Mouse (Mus musculus) ES-E14 (cell line): ENCODE data around the gene Fgf14.

ENCODE experiments used
- CHD2 ChIP-seq: IDR thresholded peaks from 2 replicates; pipeline ENCODE4 v1.6.1; 2014; ENCODE audit warnings: mild to moderate bottlenecking, low read depth, low read length, inconsistent platforms
- MAFK ChIP-seq: IDR thresholded peaks from 2 replicates; pipeline ENCODE4 v1.6.1; 2014; ENCODE audit warnings: mild to moderate bottlenecking, low read depth, low read length, inconsistent platforms; ENCODE audit not compliant: insufficient read depth
- ZC3H11A ChIP-seq: IDR thresholded peaks from 2 replicates; pipeline ENCODE4 v1.6.1; 2012; ENCODE audit warnings: low read depth, mild to moderate bottlenecking, inconsistent platforms, low read length, borderline replicate concordance
- ZNF384 ChIP-seq: IDR thresholded peaks from 2 replicates; pipeline ENCODE4 v1.6.1; 2012; ENCODE audit warnings: low read depth, low read length, inconsistent platforms

DNA sequence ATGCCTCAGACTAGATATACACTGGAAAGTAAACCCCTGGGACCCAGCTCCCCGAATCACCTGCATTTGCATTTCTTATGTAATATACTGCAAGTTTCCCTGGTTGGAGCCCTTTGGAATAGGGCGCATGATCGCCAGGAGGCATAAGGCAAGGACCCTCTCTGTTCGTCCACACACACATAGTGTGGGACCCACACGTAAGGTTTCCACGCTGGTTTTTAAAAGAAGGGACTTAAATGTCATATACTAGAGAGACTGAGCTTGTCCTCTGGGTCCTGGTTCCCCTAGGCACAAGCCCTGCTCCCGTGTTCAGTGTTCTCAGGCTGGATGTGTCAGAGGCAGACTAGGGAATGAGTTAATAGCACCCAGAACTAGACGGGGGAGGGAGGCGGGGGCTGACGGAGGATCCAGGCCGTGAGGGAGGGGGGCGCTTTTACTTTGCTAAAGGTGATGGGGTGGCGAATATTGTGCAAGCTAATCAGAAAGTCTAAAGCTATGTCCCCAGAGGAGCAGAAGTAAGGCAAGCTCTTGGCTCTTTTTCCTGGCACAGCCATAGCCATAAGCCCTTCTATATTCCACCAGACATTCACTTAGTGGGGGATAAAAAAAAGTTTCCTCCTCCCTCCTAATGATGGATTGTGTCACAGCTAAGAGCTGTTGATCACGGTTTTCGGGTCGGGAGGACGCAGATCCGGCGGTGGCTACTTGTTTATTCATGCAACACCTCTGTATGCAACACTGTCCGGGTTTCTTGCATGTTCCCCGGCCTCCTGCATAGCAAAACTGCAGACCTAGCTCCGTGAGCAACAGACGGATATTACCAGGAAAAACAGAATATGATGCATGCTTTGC is 1.0 kb downstream of the Fgf14 start:
- no peak for TF ChIP-seq ZNF384
- no peak for TF ChIP-seq CHD2
- no peak for TF ChIP-seq MAFK
- no peak for TF ChIP-seq ZC3H11A
